Mouse (Mus musculus) limb, embryonic 11.5 days (tissue): Measurements from ENCODE around the gene Efcab5. TPM values are rescaled to one million over a fixed set of nuclear protein-coding genes. Genes with fewer than 3 reads are reported as not detected.
"Not testable (repeated sequence)": the region's sequence is repeated elsewhere in the genome, so short reads cannot be mapped to it uniquely, and the experiment has no call there.

Experiments used
- ATAC-seq: fragments of 200-750 bp; cut with Nextera tagmentation; 2 replicates; pipeline ENCODE4 v1.8.0; 2017; ENCODE audit warnings: low read depth; ENCODE audit not compliant: insufficient number of reproducible peaks, low FRiP score, low TSS enrichment
- DNase-seq: peaks from one replicate; pipeline ENCODE4 v3.0.0-alpha.2; 2015; ENCODE audit warnings: low spot score
- H3K27ac ChIP-seq: fragments of 300-500 bp; sonication (generic); replicated peaks from 2 replicates; pipeline ENCODE4 v1.5.1; 2014; ENCODE audit warnings: low read depth, mild to moderate bottlenecking, low read length
- H3K27me3 ChIP-seq: fragments of 300-500 bp; sonication (generic); 2 replicates; pipeline ENCODE4 v1.6.1; 2014; ENCODE audit warnings: mild to moderate bottlenecking, low read length, mixed read lengths; ENCODE audit not compliant: control insufficient read depth, insufficient read depth
- H3K36me3 ChIP-seq: fragments of 300-500 bp; sonication (generic); 2 replicates; pipeline ENCODE4 v1.6.1; 2014; ENCODE audit warnings: mild to moderate bottlenecking, low read length, moderate library complexity, mixed read lengths; ENCODE audit not compliant: control insufficient read depth, insufficient read depth
- H3K4me1 ChIP-seq: fragments of 300-500 bp; sonication (generic); 2 replicates; pipeline ENCODE4 v1.6.1; 2014; ENCODE audit warnings: low read length, mixed read lengths; ENCODE audit not compliant: control insufficient read depth, insufficient read depth
- H3K4me2 ChIP-seq: fragments of 300-500 bp; sonication (generic); 2 replicates; pipeline ENCODE4 v1.6.1; 2014; ENCODE audit warnings: low read depth, mild to moderate bottlenecking, moderate library complexity; ENCODE audit not compliant: severe bottlenecking
- H3K4me3 ChIP-seq: fragments of 300-500 bp; sonication (generic); 2 replicates; pipeline ENCODE4 v1.5.1; 2014; ENCODE audit warnings: low read depth, low read length
- H3K9ac ChIP-seq: fragments of 300-500 bp; sonication (generic); 2 replicates; pipeline ENCODE4 v1.6.1; 2014; ENCODE audit warnings: mild to moderate bottlenecking, low read length
- H3K9me3 ChIP-seq: fragments of 300-500 bp; sonication (generic); 2 replicates; pipeline ENCODE4 v1.6.1; 2016; ENCODE audit warnings: low read length; ENCODE audit not compliant: control insufficient read depth
- WGBS: fragments of 180-500 bp; shearing (Covaris S2); extraction: QIAGEN DNeasy Blood & Tissue Kit; methylation state at CpG from one replicate; pipeline ENCODE4 v1.1.7; 2014; 5-methylcytosine and 5-hydroxymethylcytosine counted together
- polyA plus RNA-seq: library from polyadenylated mRNA; unstranded; fragments of >200 nt; fragmentation: Nextera tagmentation; extraction: Ambion mirVana; gene quantifications from 2 replicates; pipeline ENCODE4 v1.2.1, GENCODE M21; 2014

Efcab5 gene
- polyA plus RNA-seq, 1 experiment from 2014 or later, result 0.31 TPM

- ATAC-seq, result no peak
- DNase-seq, result no peak
- Histone ChIP-seq H3K27ac (no peak overlapping the region), H3K4me2 (no peak overlapping the region), H3K9me3 (no peaks in the 10 kb centered on the region), H3K36me3 (no peaks in the 10 kb centered on the region), H3K4me1 (no peaks in the 10 kb centered on the region), H3K9ac (no peak overlapping the region), H3K27me3 (no peaks in the 10 kb centered on the region), H3K4me3 (no peak overlapping the region)
- 92% methylated on average over 4 of the region's 4 CpGs for WGBS
Observed at GRCm38 (mm10) chr11:77133450-77133849, 55.3 kb downstream of the Efcab5 start.

- WGBS, result 60% methylated on average over 3 of the region's 3 CpGs
- H3K36me3 ChIP-seq, result no peaks in the 10 kb centered on the region
- no peak overlapping the region for H3K4me2 ChIP-seq
- H3K27ac ChIP-seq, result no peak overlapping the region
- H3K4me1 ChIP-seq, result no peaks in the 10 kb centered on the region
- no peaks in the 10 kb centered on the region for H3K27me3 ChIP-seq
- H3K9ac ChIP-seq, result no peak overlapping the region
- ATAC-seq, result no peak
- peak; percentile 31 for DNase-seq
- H3K4me3 ChIP-seq, result no peak overlapping the region
- no peaks in the 10 kb centered on the region for H3K9me3 ChIP-seq
Observed at GRCm38 (mm10) chr11:77132580-77132979, 56.2 kb downstream of the Efcab5 start.

GRCm38 (mm10) chr11:77128562-77128961 lies 60.2 kb downstream of the Efcab5 start:
- DNase-seq (no peak), ATAC-seq (no peak)
- H3K9me3 ChIP-seq, result no peaks in the 10 kb centered on the region
- no peaks in the 10 kb centered on the region for H3K27me3 ChIP-seq
- no peak overlapping the region for H3K27ac ChIP-seq
- WGBS, result 89% methylated on average over 3 of the region's 3 CpGs
- no peak overlapping the region for H3K9ac ChIP-seq
- no peak overlapping the region for H3K4me3 ChIP-seq
- H3K4me1 ChIP-seq, result no peaks in the 10 kb centered on the region
- no peaks in the 10 kb centered on the region for H3K36me3 ChIP-seq
- H3K4me2 ChIP-seq, result no peak overlapping the region

- no peak for DNase-seq
- Histone ChIP-seq H3K4me1 (no peaks in the 10 kb centered on the region), H3K9me3 (no peaks in the 10 kb centered on the region), H3K9ac (no peak overlapping the region), H3K36me3 (no peaks in the 10 kb centered on the region), H3K4me2 (no peak overlapping the region), H3K27me3 (no peaks in the 10 kb centered on the region), H3K27ac (no peak overlapping the region), H3K4me3 (no peak overlapping the region)
- no peak for ATAC-seq
- 85% methylated on average over 6 of the region's 6 CpGs for WGBS
Observed at GRCm38 (mm10) chr11:77111141-77111540, 77.6 kb downstream of the Efcab5 start.

- no peaks in the 10 kb centered on the region for H3K4me1 ChIP-seq
Observed at GRCm38 (mm10) chr11:77108442-77108841, 80.3 kb downstream of the Efcab5 start.

GRCm38 (mm10) chr11:77107872-77108271 lies 80.9 kb downstream of the Efcab5 start:
- not testable (repeated sequence) for H3K4me3 ChIP-seq, H3K9me3 ChIP-seq, H3K4me1 ChIP-seq, ATAC-seq, H3K4me2 ChIP-seq, H3K36me3 ChIP-seq, DNase-seq, H3K9ac ChIP-seq, H3K27me3 ChIP-seq, H3K27ac ChIP-seq
- 77% methylated on average over 12 of the region's 12 CpGs for WGBS

More at GRCm38 (mm10) chr11:77108442-77108841, 80.3 kb downstream of the Efcab5 start:
- Histone ChIP-seq H3K9me3 (no peaks in the 10 kb centered on the region), H3K9ac (no peak overlapping the region), H3K27ac (no peak overlapping the region), H3K27me3 (no peaks in the 10 kb centered on the region), H3K4me2 (no peak overlapping the region), H3K36me3 (no peaks in the 10 kb centered on the region), H3K4me3 (no peak overlapping the region)
- ATAC-seq (no peak), DNase-seq (no peak)
- WGBS, result 88% methylated on average over 6 of the region's 6 CpGs

- Histone ChIP-seq H3K4me1 (no peaks in the 10 kb centered on the region), H3K27me3 (no peaks in the 10 kb centered on the region), H3K27ac (no peak overlapping the region), H3K9me3 (no peaks in the 10 kb centered on the region), H3K36me3 (no peaks in the 10 kb centered on the region), H3K4me3 (no peak overlapping the region), H3K4me2 (no peak overlapping the region), H3K9ac (no peak overlapping the region)
- ATAC-seq (no peak), DNase-seq (no peak)
- WGBS, result 92% methylated on average over 6 of the region's 6 CpGs
Observed at GRCm38 (mm10) chr11:77106961-77107360, 81.8 kb downstream of the Efcab5 start.

GRCm38 (mm10) chr11:77100137-77100937 lies 88.4 kb downstream of the Efcab5 start:
- no peak for ATAC-seq
- Histone ChIP-seq H3K27ac (no peak overlapping the region), H3K4me1 (no peaks in the 10 kb centered on the region), H3K9me3 (no peaks in the 10 kb centered on the region), H3K4me3 (no peak overlapping the region), H3K36me3 (no peaks in the 10 kb centered on the region), H3K27me3 (no peaks in the 10 kb centered on the region), H3K9ac (no peak overlapping the region), H3K4me2 (no peak overlapping the region)
- peak; percentile 90 for DNase-seq
- 17% methylated on average over 10 of the region's 10 CpGs for WGBS
